Mouse (Mus musculus) cerebellum, adult 9-11 months (tissue): ENCODE data around the gene Etl4.
A peak's percentile ranks its signal among the peaks of the same experiment; 100 is the strongest.

Source experiments
- DNase-seq: peaks from one replicate; pipeline ENCODE4 v3.0.0; 2022

Etl4 gene

DNA sequence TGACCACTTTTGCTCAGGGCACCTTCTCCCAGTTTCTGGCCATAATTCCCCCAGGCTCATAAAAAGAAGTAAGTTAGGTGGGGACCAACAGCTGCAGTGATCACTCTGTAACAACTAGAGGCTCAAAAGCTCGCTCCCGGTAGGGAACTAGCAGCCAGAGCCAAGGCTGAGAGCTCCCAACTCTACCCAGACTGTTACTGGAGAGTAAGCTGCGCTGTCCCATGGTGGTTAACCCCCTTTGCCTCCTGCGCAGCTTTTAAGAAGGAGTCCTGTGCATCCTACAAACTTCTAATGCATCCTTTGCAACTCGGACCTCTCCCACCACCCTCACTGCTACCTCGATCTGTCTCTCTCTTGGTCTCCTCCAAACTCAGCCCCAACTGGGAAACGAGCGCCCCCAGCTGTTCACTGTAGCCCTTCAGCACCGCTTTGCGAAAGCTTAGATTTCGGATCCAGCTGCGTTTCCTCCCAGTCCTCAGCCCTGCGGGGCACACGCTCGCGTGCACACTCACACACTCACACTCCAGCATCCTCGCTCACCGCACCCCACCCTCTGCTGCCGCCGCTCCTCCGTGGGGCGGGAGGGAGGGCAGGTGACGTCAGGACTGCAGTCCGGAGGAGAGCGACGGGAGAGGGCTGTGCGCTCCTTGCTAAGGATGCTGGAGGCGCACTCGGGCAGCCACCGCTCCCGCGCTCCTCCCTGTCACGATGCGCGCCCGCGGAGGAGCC is at the start of gene Etl4:
Etl4 (plus strand) TSS at position 610 of the 729 bp plus-strand sequence.
- peak; percentile 28 for DNase-seq

DNA sequence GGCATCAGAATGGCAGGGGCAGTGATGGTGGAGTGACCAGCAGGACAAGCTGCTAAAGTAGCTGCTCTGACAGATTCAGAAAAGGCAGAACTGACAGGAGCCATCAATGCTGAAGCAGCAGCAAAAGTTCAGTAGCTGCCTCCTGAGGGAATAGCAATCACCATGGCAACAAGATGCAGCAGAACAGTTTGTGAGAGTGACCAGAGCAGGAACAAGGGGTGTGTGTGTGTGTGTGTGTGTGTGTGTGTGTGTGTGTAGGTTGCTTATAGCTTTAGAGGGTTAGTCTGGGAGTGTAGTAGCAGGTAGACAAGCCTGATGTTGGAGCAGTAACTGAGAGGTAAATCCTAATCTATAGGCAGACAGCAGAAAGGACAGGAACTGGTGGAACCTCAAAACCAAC is 40.4 kb upstream of the Etl4 start:
- no peak for DNase-seq

DNA sequence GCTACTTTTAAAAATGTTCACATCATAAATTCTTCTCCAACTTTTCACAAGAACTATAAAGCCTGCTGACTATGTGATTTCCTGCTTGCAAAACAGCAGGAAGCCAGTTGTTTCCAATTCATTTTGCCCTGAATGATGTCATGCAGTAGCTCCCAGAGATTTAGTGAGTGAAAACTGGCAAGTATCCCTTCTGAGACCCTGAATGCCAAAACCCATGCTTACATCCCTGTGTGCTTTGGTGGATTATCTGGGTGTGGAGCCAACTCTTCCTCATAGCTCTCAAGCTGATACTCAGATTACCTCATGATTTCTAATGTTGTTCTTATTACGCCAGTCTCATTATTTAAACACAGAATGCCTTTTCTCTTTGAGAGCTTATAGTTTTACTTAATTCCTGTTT is 37.7 kb upstream of the Etl4 start:
- no peak for DNase-seq

DNA sequence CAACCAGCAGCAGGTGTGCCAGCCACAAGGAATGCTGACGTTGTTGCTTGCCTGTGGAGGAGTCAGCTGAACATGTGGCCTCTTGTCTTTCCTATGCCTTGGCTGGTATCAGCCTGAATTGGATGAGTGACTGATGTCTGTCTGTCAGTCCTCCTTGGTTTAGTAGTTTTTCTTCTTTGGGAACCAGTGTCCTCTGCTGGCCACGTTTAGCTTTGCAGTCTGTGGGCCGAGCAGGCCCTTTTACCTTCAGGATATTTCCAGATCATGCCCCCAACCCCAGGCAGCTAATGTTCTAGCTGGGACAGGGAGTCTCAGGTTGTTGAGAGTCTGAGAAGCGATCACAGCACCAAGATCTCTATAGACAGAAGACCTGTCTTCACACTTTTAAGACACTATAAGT is 18.7 kb upstream of the Etl4 start:
- DNase-seq, result no peak

DNA sequence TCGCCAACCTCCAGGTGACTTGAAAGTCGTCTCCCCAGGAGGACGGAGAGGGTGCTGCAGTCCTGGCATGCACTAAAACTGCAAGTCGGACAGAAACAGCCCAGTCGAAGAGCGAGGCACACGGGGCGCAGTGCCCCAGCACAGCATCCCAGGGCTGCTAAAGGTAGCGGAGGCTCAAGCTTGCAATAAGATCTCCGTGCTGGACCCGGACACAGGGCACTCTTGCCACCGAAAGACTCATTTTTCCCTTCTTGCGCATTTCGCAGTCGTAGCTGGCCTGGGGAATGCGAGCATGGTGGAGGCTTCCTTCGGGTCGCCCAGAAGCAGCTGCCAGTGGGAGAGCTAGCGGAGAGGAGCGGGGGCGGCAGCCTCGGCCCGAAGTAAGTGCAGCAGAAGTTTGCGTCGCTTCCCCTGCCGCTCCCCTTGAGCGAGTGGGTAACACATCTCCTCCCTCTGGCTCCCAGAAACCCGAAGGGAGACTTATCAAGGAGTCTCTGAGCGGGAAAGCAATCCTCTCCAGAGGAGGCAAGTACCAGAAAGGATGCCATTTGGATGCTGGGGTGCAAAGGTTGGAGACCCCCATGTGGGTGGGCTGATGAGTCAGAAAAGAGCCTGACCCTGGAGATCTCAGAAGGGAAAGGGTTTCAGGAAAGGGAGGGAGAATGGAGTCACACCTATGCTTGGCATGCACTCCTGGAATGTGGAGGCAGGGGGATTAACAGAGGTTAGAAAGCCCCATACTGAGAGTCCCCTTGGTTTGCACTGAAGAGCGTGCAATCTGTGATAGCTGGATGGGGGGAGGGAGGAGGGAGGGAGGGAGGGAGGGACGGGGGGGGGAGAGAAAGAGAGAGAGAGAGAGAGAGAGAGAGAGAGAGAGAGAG is 560 bp downstream of the Etl4 start:
- no peak for DNase-seq

DNA sequence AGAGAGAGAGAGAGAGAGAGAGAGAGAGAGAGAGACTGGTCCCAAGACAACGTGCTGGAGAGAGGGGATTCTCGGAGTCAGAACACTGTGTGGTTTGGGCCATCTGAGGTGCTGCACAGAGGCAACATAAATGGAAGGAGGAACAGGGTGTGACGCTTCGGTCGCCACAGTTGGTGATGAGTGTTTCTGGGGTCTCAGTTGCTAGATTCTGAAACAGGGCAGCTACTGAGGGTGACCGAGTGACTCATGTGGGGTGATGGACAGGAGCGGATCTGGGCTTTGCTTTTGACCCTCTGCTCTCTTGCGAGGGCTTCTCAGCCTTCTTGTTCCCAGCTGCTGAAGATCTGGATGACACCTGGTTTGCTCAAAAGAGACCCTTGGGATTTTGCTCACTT is 1.2 kb downstream of the Etl4 start:
- DNase-seq, result no peak

DNA sequence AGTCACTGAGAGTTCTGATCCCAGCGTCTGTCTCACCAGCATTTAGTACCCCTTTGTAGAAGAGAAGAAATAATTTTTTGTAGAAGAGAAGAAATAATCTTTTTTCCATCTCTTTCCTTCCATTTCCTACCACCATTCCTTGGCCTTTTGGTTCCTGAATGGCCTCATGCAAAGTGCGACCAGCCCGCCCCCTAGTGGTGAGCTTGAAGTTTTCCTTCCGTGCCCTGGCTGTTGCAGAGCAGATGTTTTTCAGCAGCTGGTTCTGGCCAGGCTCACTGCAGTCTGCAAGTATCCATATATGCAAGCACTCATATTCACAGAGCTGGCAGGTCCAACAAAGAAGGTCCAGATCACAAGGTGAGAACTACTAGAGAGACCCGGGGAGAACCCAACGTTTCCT is 9.6 kb downstream of the Etl4 start:
- DNase-seq, result no peak

DNA sequence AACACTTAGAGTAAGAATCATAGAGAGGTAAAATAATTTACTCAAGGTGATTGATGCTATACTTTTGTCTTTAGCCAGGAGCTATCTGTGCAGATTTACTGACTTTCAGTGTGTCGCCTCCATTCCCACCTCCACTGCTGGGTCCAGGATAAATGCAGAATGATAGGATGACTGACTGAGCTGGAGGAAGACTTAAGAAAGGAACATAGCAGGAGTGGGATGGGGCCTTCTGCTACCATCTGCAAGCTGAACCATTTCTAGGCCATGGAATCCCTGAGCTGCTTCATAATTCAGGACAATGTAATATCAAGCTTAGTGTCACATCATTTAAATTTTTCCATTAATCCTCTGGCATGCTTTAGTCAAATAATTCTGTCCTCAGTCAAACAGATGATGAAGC is 20.4 kb downstream of the Etl4 start:
- DNase-seq, result no peak

DNA sequence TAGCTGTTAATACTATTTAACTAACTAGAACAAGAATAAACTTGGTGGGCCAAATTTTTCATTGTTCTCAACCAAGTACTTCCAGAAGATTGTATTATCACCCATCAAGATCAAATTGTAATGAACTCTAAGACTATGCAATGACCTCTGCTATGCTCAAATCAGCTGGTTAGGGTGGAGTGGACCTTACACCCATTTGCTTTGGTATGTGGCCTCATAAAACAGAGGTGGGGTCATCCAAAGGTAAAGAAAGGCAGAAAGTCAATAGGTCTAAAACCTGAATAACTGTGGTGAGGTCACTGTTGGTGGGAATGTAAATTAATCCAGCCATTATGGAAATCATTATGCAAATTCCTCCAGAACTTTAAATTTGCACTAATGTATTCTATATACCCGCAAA is 24.3 kb downstream of the Etl4 start:
- DNase-seq, result no peak

DNA sequence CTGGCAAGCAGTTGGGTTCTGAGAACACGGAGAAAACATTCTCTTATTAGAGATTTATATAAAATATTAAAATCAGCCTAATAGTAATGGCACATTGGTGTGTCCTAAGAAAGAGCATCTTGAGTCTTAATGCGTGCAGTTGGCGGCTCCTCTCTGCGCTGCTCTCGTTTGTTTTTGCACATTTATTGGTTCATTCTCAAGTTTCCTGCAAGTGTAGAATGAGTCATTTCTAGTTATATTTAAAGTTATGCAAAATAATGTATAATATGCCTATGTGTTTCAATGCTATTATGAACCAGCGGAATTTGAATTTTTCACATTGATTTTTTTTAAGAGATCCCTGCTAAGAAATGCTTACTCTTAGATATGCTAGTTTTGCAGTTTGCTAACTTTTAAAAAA is 35.6 kb downstream of the Etl4 start:
- DNase-seq, result no peak

DNA sequence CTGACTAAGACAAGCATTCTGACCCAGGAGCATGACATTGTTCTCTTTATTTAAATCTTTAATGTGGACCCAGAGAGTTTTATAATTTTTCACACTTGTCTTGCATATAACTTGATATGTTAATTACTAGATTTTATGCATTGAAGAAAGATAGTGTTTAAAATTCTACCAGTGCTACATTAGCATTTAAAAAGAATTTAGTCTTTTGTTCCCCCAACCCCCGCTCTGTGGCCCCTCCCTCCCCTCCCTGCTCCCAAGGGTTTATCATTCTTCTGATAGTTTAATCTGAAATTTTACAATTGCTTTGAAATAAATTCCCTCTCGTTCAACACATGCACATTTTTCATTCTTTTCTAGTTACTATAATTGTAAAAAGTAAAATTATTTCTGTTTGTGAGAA is 43.4 kb downstream of the Etl4 start:
- no peak for DNase-seq

DNA sequence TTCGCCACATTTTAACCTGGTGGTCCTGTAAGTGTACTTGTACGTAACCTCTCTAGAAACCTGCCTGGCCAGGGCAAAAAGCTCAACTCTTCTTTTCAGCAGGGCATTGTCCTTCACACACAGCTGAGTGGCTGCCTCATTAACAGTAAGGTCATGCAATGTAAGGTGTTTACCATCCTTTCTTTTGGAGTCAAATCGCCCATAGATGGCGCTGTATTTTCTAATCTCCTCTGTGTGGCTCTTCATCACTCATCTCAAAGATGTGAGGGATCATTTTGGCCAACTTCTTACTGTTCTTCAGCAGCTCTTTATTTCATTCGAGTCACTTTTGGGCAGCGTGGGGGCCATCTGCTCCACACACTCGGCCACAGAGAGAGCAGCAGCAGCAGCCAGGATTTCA is 56.9 kb downstream of the Etl4 start:
- no peak for DNase-seq

DNA sequence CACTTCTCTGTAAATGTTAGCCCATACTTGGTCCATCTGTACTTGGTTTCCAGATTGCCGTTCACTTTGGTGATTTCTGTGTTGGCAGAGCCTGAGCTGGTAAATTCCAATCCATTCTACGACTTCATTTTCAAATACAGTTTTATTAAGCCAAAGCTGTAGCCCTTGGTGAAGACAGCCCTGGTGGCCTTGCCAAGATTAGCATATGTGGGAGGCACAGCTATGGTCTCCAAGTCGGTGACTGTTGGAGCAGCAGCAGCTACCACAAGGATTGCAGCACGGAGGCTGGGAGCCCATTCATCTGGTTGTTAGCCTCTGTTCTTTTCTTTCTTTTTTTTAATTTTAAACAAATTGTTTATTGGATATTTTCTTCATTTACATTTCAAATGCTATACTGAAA is 128.1 kb downstream of the Etl4 start:
- DNase-seq, result no peak

DNA sequence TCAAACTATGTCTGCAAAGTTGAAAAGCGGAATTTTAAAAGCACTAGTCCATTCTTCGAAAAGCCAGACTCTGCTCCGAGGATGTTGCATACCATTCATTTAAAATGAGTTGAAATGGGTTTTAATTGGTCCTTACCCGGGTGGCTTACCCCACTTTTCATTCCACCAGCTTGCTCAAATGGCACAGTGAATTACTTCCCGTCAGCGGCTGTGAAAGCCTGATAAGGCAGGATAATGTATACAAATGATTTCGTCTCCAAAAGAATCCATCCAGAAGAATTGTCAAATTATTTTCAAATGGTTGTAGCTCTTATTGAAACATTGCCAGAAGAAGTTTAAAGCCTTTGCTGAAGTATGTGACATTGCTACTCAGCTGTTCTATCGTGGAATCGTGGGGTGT is 162.8 kb downstream of the Etl4 start:
- DNase-seq, result no peak

DNA sequence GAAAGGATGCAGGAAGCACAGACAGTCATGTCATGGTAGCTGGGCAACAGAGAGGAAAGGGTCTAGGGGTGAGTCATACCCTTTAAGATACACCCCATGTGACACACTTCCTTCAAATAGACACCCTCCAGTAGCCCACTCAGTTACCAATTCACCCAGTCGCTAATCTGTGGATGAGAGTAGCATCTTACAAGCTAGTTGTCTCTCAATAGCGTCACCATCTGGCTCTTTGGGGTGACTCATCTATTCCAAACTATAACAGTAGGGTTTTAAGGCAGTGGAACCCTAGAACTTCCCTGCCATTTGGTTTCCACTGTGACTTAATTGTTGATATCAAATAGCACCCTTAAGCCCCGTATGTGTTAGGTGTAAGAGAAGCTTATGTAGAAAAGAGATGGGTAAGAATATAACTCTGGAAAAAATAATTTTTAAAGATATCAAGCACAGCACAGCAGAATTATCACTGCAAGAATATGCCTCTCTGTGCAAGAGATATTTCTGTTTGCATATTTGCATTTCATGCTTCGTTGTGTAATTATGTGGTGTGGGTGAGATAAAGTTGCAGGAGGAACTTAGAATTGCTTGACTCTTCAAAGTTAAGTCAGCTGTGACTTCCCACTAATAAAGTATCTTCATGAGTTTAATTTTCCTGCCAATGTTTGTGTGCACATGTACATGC is 166.7 kb downstream of the Etl4 start:
- DNase-seq, result no peak

DNA sequence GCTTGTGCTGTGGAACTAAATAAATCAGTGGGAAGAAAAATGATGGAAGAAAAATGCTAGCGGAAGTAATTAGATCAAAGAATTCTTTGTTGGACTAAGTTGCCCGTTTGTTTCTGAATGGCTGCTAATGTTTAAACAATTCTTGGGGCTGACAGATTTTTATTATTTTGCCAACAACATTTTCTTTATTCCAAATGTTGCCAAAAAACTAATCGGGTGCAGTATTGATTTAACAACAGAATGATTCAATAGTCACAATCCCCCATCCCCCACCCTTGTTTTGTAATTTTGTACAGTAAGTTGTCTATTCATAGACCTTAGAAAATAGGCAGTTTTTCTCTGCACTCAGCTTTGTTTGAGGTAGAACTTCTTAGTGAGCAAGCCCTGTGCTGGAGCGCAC is 175.2 kb downstream of the Etl4 start:
- no peak for DNase-seq

DNA sequence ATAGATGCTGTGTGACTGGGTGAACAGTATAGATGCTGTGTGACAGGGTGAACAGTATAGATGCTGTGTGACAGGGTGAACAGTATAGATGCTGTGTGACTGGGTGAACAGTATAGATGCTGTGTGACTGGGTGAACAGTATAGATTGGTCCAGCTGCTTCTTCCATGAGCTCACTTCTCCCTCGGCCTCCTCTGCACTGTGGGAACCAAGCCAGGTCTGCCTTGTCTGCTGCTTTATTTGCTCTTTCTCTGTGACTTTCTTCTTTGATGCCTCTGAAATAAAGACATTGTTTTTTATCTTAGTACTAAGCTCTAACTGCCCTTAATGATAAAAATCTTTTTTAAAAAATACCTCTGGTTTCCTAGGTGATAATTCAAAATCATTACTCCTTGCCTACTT is 195.9 kb downstream of the Etl4 start:
- DNase-seq, result no peak

DNA sequence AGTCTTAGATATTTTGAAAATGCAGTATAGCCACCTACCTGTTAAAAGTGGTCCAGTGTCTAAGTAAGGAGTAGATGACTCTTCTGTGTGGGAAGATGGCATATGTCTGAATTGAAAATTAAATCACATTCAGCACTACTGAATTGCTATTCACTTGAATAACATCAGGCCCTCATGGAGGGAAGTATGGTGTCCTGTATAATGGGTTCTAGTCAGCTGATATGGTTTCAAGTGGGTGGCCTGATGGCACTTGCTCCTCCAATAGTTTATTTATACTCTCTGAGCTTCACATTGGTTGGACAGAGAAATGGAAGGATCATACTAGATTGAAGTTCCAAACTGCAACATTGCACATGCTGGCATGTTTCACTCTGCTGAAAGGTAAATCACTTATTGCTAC is 202.1 kb downstream of the Etl4 start:
- DNase-seq, result no peak

DNA sequence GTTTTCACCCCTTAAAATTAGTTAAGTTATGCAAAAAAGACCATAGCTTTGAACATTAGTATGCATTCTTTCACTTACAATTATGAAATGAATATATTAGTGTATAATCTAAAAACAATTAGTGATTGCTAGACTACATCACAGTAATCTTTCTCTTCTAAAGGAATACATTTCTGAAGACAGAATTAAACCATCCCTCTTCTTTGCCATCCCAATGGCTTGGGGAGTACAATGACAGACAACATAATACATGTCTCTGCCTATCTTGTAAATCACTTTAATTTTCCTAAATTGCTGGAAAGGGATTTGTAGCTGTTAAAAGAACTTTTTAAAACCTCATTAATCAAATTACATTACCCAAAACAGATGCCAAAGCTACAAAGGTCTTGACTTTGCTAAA is 216.3 kb downstream of the Etl4 start:
- DNase-seq, result no peak

DNA sequence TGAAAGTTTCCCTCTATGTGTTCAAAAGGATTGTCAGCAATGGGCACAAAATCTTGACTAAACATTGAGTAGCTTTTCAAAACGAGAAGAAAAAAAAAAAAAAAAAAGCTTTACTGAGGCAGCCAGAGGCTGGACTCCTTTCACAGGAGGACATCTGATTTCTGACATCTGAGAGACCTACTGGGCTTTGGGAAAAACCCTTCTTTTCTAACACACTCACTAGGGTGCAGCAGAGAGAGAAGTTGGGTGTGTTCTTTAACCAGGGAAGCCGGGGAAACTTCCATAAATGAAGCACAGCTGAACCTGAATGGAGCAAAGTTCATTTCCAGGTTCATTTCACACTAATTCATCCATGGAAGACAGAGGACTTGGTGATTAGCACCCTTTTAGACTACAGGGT is 222.2 kb downstream of the Etl4 start:
- no peak for DNase-seq

DNA sequence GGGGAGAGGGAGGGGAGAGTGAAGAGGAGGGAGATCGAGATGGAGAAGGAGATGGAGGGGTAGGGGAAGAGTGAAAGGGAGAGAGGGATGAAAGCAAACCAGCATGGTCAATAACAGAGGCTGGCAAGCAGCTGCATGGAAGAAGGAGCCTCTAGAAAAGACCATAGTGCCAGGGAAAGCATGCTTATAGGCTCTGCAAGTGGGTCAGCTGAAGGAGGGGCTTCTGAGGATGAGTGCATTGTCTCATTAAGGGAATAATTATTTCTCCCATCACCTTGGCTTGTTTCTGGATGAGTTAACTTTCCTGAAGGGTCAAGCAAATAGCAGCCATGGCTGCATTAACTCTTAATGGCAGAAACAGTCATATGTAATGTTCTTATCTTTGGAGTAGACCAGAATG is 228.8 kb downstream of the Etl4 start:
- no peak for DNase-seq

DNA sequence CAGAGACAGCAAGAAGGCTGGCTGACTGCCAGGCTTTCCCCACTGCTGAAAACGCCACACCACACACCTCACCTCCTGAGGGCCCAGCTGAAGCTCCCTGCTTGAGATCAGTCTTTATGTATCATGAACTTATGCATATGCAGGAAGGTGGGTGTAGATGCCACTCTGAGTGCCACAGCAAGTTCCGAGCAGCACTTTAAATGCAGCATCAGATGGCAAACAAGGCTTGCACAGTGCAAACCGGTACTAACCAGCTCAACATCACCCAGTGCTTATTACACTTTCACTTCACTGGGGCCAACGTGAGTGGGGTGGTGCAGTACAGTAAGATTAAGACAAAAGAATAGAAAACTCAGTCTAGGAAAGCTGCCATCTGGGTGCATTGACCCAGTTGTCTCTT is 235.8 kb downstream of the Etl4 start:
- DNase-seq, result no peak

DNA sequence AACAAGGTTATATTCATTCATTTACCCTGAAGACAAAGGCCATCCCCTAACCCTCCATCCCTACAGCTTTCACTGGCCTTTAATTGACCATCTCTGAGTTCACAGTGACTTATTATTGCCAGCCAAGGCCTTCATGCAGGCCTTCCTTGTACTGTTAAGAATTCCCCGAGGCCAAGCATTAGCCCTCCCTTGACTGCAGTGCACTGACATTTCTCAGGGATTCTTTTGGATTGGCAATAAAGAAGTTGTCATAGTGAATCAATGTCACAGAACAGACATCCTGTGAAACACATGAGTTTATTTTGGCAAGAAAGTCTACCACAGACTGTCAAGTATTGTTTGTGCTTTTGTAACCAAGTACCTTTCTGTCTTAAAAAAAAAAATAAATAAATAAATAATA is 257.5 kb downstream of the Etl4 start:
- no peak for DNase-seq

DNA sequence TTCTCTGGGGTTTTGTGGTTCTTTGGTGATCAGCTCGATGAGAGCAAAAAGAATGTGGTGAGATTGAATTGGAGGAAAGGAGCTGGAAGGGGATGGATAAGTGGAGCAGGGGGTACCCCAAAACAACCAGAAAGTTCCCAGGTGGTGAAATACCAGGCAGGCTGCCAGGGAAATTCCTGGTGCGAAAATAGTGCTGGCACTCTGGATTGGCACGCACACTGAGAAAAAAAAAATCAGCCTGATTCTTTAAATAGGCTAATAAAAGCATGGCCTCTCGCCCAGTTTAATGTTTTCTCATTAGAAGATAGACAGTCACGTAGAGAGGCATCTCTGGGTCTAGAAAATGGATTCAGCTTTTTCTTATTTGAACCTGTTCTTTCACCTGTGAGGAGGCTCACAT is 258.0 kb downstream of the Etl4 start:
- peak; percentile 4 for DNase-seq
